Mouse (Mus musculus): ENCODE measurements at regions not wholly inside any gene's neighbourhood (a gene's known extent, or its start where the extent isn't known, plus 50 kb on each side); places are given as distances from the start of the nearest gene placed in this dataset.
"Not testable (repeated sequence)": the region's sequence is repeated elsewhere in the genome, so short reads cannot be mapped to it uniquely, and the experiment has no call there.

GRCm38 (mm10) chr13:57043316-57043974 lies 147.7 kb upstream of the Trpc7 start:
- peak; percentile 28 to 57 for DNase-seq

GRCm38 (mm10) chr13:57042514-57042913 lies 146.7 kb upstream of the Trpc7 start:
- DNase-seq, result peak in 1 of 2 experiments; percentile 14

- DNase-seq, result no peak
These were observed 137.1 kb upstream of the Trpc7 start for GRCm38 (mm10) chr13:57032871-57033270.

GRCm38 (mm10) chr13:57017553-57018341 lies 122.0 kb upstream of the Trpc7 start:
- peak in 1 of 2 experiments; percentile 14 for DNase-seq

- no peak for DNase-seq
These were observed 120.9 kb upstream of the Trpc7 start for GRCm38 (mm10) chr13:57016465-57017272.

- not testable (repeated sequence) for DNase-seq
These were observed 111.4 kb upstream of the Trpc7 start for GRCm38 (mm10) chr13:57007236-57007635.

GRCm38 (mm10) chr13:57003565-57004132 lies 107.9 kb upstream of the Trpc7 start:
- no peak for DNase-seq

- peak; percentile 49 to 58 for DNase-seq
These were observed 96.2 kb upstream of the Trpc7 start for GRCm38 (mm10) chr13:56992022-56992421.

- no peak for DNase-seq
These were observed 78.3 kb upstream of the Trpc7 start for GRCm38 (mm10) chr13:56974063-56974462.

- DNase-seq, result peak; percentile 40 to 41
These were observed 59.6 kb upstream of the Trpc7 start for GRCm38 (mm10) chr13:56955358-56955757.

- no peak for DNase-seq
These were observed 52.3 kb upstream of the Trpc7 start for GRCm38 (mm10) chr13:56948086-56948485.

- peak; percentile 61 to 80 for DNase-seq
These were observed 51.5 kb upstream of the Trpc7 start for GRCm38 (mm10) chr13:56947266-56947665.
